Mouse (Mus musculus) bone marrow, adult 2 months (tissue): Measurements from ENCODE around the gene Wdr17.

Experiments used
- CTCF ChIP-seq: fragments of 200-500 bp; IDR thresholded peaks from 2 replicates; pipeline ENCODE4 v1.5.1; 2011; ENCODE audit warnings: low read length, control low read depth; ENCODE audit not compliant: control insufficient read depth, insufficient read depth
- POLR2A ChIP-seq: fragments of 200-500 bp; IDR thresholded peaks from 2 replicates; pipeline ENCODE4 v1.6.1; 2011; ENCODE audit warnings: low read depth, mild to moderate bottlenecking, control low read depth, low read length, borderline replicate concordance; ENCODE audit not compliant: control insufficient read depth

DNA sequence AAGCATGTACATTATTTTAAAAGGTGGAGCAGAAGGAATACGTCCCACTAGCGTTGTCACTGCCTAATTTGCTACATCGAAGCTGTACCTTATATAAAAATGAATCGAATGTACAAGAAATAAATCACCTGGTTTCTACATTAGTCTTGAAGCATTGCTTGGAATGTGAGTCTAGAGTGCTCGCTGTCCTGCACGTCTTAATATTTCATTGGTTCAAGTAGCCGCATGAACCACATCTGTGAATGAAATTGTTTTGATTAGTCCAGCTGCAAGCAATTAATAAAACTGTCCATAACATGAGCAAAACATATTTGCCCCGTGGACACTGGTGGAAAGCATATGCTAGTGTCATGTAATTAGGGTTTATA is 162.3 kb downstream of the Wdr17 start:
- TF ChIP-seq CTCF, result no peak
- no peak for TF ChIP-seq POLR2A
